Mouse (Mus musculus) urinary bladder, postnatal 4 days (tissue): ENCODE measurements around the gene Cblc.

Experiments
- DNase-seq, 2 experiments: peaks; one replicate each; pipeline ENCODE4 v3.0.0; 2021 to 2022; ENCODE audit warnings: low spot score in 2 of 2

Gene Cblc

GRCm38 (mm10) chr7:19796697-19797588, at the start of gene Cblc:
Cblc (minus strand) TSS chr7:19796809.
- DNase-seq: peak; percentile 82 to 85

GRCm38 (mm10) chr7:19844521-19845171, 48.0 kb upstream of the Cblc start:
- DNase-seq: no peak

- peak; percentile 65 to 76 for DNase-seq
Observed at GRCm38 (mm10) chr7:19843561-19843960, 47.0 kb upstream of the Cblc start.

GRCm38 (mm10) chr7:19842885-19843504, 46.4 kb upstream of the Cblc start:
- no peak for DNase-seq

GRCm38 (mm10) chr7:19841686-19842413, 45.2 kb upstream of the Cblc start:
- DNase-seq: no peak

- no peak for DNase-seq
Observed at GRCm38 (mm10) chr7:19840936-19841335, 44.3 kb upstream of the Cblc start.

GRCm38 (mm10) chr7:19840371-19840770, 43.8 kb upstream of the Cblc start:
- DNase-seq: no peak

GRCm38 (mm10) chr7:19836843-19837242, 40.2 kb upstream of the Cblc start:
- no peak for DNase-seq

GRCm38 (mm10) chr7:19834055-19834454, 37.4 kb upstream of the Cblc start:
- no peak for DNase-seq

- DNase-seq: no peak
Observed at GRCm38 (mm10) chr7:19831837-19832236, 35.2 kb upstream of the Cblc start.

- peak; percentile 84 to 87 for DNase-seq
Observed at GRCm38 (mm10) chr7:19830682-19831156, 34.1 kb upstream of the Cblc start.

- DNase-seq: no peak
Observed at GRCm38 (mm10) chr7:19829694-19830093, 33.1 kb upstream of the Cblc start.

GRCm38 (mm10) chr7:19826756-19827155, 30.1 kb upstream of the Cblc start:
- no peak for DNase-seq

- peak; percentile 92 to 97 for DNase-seq
Observed at GRCm38 (mm10) chr7:19824182-19824973, 27.8 kb upstream of the Cblc start.

GRCm38 (mm10) chr7:19823256-19824181, 26.9 kb upstream of the Cblc start:
- DNase-seq: no peak

- DNase-seq: peak in 1 of 2 experiments; percentile 62
Observed at GRCm38 (mm10) chr7:19822604-19823058, 26.0 kb upstream of the Cblc start, which contains the start of gene Bcl3. Bcl3 (minus strand) TSS chr7:19822770.

GRCm38 (mm10) chr7:19822193-19822592, 25.6 kb upstream of the Cblc start:
- no peak for DNase-seq

- no peak for DNase-seq
Observed at GRCm38 (mm10) chr7:19821633-19822032, 25.0 kb upstream of the Cblc start.

GRCm38 (mm10) chr7:19820347-19821048, 23.9 kb upstream of the Cblc start:
- no peak for DNase-seq
